Mouse (Mus musculus): ENCODE results near the gene Grid1.

The Grid1 gene

GRCm38 (mm10) chr14:34916315-34916714 lies 96.4 kb downstream of the Grid1 start:
- DNase-seq (ENCODE audit: low spot score in 2 of 2): no peak

- no peak for DNase-seq (ENCODE audit: low spot score in 2 of 2)
Measured at GRCm38 (mm10) chr14:34917111-34917510, 97.2 kb downstream of the Grid1 start.

DNA sequence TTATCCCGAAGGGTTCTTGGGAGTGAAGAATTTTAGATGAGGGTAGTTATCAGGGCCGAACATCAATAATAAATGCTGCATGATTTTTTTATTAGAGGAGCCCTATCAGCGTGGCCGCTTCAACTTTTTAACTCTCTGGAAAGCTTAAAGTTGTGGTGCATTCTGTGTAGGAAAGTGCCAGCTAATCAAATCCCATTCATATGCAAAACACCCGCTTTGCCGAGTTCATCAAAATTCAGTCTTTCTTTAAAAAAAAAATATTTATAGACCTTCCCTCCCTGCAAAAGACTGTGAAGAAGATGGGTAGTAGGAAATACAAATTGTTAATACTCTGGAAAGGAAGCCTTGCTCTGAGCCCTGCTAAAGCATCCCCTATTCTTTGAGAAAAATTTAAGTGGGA lies 99.3 kb downstream of the Grid1 start:
- no peak for DNase-seq (ENCODE audit: low spot score in 2 of 2)

DNA sequence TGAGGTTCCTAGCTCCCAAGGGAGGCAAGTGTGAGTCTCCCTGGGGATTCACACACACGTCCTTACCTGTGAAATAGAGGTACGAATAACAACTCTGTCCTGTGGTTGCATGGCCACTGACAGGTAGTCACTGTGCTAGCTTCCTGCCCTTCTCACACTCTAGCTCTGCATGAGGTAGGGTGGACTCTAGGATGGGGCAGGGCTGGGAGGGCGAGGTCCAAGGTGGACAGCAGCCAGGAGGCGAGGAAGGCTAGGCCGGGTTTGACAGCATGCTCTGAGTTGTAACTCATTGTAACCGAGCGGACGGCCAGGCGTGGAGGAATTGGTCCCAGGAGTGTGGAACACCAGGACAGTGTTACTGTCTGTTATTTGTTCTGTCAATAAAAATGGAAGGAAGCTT lies 101.4 kb downstream of the Grid1 start:
- no peak for DNase-seq (ENCODE audit: low spot score in 2 of 2)

- no peak for DNase-seq (ENCODE audit: low spot score in 2 of 2)
Measured at GRCm38 (mm10) chr14:34925021-34925420, 105.1 kb downstream of the Grid1 start.

DNA sequence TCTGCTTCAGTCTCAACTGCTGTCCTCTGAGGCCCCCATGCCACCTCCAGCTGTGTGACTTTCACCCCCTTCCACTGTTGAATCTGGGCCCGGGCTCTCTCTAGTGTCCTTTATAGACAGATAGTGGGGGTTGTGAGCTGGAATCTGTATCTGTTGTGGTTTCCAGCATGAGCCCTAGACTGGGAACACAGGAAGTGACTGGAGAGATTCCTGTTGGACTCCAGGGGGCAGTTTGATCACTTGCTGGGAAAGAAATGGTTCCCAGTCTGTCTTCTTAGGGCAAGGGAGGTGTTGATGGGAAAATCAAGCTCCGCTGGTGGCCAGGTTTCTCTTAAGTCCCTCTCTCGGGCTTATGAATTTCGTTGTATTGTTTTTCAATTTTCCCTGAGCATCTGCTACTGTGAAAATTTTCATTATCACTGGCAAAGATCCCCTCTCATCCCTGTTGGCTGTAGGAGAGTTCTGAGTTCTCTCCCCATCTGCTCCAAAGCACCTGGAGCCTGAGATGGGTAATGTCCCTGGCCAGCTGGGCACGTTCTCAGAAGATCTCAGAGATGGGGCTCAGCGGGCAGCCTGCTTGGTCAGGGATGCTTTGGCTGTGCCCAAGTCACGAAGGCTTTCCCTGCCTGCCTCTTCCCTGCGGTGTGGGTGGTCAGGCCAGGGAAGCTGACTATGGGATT lies 110.3 kb downstream of the Grid1 start:
- no peak for DNase-seq (ENCODE audit: low spot score in 2 of 2)

DNA sequence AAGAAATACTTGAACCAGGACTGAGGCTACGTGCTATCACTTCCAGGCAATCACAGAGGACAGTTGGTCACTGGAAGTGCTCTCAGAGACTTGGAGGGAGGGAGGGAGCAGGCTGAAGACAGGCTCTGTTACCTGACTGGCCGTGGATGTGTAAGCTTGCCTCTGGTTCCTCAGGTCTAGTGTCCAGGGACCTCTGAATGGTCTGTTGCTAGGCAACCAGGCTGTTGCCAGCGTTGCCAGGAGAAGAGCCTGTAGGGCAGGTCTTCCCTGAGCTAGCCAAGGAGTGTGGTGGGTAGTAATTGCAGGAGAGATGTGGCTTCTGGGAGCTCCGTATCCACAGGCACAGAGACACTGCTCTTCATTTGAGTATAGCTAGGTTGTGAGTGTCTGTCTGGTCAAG lies 113.3 kb downstream of the Grid1 start:
- DNase-seq (ENCODE audit: low spot score in 2 of 2): no peak

GRCm38 (mm10) chr14:34936192-34936770 lies 116.4 kb downstream of the Grid1 start:
- DNase-seq (ENCODE audit: low spot score in 2 of 2): no peak

GRCm38 (mm10) chr14:34944390-34944979 lies 124.6 kb downstream of the Grid1 start:
- DNase-seq (ENCODE audit: low spot score in 2 of 2): no peak

DNA sequence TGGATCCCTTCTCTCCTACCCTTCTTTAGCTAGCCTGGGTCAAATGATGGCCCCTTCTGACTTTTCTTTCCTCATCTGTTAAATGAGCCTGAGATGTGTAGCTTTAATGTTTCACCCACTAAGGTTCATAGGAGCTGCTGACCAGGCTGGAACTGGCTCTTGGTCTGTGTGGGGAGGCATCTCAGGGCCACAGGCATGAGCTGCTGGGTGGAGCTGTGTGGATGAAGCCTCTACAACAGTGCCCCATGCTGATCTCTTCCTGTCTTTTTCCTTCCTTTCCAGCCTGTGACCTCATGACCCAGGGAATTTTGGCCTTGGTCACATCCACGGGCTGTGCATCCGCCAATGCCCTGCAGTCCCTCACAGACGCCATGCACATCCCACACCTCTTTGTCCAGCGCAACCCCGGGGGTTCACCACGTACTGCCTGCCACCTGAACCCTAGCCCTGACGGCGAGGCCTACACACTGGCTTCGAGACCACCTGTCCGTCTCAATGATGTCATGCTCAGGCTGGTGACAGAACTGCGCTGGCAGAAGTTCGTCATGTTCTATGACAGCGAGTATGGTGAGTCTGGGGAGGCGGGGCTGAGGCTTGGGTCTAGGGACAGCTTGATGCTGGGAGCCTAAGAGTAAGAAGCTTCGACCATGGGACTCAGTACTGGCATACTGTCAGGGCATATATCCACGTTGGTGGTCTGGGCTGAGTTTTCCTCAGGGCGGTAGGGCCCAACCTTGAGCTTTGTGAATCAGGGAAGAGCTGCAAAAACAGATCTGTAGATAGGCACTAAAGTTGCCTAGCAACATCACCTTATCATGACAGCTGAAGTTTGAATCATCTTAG lies 125.8 kb downstream of the Grid1 start:
- no peak for DNase-seq (ENCODE audit: low spot score in 2 of 2)

DNA sequence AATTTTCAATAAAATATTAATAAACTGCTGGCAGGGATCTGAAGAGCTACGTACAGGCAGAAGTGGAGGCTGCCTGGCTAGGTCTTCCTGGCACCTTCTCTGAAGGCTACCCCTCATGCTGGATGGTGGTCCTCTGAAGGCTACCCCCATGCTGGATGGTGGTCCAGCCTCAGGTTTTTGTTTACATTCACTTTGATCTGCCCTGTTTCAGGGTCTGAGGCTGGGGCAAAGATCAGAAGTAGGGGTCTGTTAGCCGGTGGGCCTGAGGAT lies 126.3 kb downstream of the Grid1 start:
- no peak for DNase-seq (ENCODE audit: low spot score in 2 of 2)

GRCm38 (mm10) chr14:34948249-34948648 lies 128.3 kb downstream of the Grid1 start:
- DNase-seq (ENCODE audit: low spot score in 2 of 2): no peak

DNA sequence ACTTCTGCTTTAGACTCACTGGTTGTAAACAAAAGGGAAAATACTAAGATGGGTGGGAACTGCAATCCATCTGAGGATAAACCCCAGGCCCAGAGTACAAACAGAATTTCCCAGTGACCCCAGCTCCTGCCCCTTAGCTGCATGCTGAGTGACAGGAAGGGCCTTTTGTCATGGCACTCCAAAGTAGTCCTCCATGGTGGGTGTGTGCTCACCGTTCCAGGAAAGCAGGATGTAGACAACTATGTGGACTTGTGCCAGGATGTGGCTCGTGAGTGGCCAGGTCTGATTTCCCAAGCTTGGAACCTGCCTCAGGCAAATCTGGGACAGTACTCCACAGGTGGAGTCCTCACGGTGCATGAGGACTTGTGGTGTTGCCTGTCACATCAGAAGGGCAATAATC lies 132.4 kb downstream of the Grid1 start:
- no peak for DNase-seq (ENCODE audit: low spot score in 2 of 2)

DNA sequence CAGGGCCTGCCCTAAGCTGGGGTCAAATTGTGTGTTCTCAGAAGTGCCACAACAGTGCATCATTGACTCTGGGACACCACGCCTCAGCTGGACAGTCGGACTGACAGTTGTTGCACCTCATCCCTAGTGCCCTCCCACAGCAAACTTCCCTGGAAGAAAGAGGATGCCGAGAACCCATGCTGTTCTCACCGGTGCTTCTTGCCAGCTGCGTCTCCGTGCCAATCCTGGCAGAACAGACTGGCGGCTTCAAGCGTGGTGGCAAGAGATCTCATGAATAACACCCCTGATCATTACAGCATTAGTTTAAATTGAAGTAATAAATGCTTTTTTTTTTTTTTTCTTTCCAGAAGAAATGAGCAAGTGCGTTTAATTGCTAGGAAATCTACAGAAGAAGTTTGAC lies 133.7 kb downstream of the Grid1 start:
- no peak for DNase-seq (ENCODE audit: low spot score in 2 of 2)

DNA sequence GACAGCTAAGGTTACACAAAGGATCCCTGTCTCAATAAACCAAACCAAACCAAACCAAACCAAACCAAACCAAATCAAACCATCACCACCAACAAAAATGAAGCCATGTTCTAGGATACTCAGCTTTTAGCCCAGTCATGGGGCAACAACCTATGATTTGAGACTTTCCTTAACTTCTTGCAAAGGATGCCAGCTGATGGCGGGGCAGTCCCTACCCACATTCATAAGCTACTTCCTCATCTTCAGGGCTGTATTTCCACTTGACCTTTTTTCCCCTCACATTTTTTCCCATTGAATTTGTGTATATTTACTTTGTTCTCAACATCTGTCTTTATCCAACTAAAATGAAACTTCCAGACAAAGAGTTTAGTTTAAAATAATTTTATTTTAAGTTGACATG lies 135.8 kb downstream of the Grid1 start:
- no peak for DNase-seq (ENCODE audit: low spot score in 2 of 2)

DNA sequence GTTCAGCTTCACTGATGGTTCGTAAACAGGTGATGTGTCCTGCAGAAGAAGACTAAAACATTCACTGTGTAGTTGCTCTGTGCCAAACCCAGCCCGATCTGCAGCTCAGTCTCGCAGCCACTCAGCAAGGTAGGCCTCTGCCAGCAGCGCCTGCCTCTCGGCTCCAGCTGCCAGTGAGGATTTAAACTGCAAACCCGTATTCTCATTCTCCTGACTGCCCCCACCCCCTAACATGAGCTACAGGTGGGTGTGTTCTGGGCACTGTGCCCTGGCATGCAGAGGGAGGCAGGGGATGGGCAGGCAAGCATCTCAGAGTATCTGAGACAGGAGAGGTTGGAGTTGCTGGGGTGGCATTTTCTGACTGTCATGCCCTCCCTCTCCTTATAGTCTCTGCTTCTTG lies 140.3 kb downstream of the Grid1 start:
- no peak for DNase-seq (ENCODE audit: low spot score in 2 of 2)

GRCm38 (mm10) chr14:34963616-34964168 lies 143.8 kb downstream of the Grid1 start:
- no peak for DNase-seq (ENCODE audit: low spot score in 2 of 2)

DNA sequence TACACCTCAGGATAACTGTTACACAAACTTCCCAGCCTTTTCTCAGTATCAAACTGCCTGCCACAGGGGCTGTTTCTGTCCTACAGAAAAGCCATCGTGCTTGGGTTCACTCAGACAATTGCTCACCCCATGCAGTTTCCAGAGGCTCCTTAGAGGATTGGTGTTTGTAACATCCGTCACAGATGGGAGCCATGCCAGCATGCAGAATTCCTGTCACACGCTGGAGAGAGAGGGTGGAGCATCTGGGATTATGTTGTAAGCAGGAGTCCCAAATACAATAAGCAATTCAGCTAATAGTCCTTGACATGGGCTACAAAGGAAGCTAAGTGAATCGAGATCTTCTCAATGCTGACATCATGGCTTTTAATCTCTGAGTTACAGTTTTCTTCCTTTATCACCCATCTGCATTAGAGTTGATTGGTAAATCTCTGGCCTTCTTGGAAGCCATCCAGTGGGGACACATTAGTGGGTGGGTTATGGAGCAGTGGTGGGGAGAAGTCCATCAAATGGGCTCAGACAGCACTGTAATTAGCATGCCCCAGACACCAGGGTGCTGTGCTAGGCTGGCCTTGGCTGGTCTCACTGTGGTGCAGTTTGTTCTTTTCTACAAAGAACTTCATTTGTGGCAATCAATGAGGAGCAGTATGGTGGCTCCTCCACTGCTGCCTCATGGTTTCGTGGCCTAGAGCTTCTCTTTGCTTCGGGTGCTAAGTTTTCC lies 149.4 kb downstream of the Grid1 start:
- no peak for DNase-seq (ENCODE audit: low spot score in 2 of 2)

DNA sequence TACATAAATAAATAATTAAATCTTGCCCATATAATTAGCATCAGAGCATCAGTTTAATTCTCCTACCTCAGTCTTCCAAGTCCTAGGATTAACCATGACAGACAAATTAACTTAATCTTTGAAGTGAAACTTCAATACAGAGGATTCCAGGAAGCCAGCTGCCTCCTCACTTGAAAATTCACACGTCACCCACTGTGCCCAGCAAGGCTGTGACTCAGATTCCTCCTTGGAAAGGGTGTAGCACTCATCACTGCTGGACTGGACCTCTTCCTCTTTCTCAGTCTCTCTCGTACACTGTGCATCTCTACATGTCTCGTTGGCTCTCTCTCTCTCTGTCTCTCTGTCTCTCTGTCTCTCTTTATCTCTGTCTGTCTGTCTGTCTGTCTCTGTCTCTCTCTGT lies 153.0 kb downstream of the Grid1 start:
- no peak for DNase-seq (ENCODE audit: low spot score in 2 of 2)

GRCm38 (mm10) chr14:34980756-34981155 lies 160.8 kb downstream of the Grid1 start:
- DNase-seq (ENCODE audit: low spot score in 2 of 2): no peak

DNA sequence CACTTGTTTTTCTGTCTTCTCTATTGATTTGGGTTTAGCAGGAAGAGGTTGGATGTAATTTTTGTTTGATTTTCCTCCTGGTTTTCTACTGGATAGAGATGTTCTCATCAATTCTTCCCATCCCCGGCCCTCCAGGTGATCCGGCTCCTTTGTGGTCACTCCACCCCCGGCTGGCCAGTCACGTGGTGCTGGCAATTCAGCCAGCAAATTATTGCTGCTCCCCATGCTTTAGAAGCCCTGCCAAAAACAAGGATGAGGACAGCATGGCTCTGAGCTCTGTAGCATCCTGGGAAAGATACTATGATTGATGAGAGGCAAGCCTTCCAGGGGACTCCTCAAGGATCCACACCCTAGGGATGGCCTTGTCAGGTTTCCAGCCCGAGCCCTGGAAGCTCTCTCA lies 169.2 kb downstream of the Grid1 start:
- DNase-seq (ENCODE audit: low spot score in 2 of 2): no peak

DNA sequence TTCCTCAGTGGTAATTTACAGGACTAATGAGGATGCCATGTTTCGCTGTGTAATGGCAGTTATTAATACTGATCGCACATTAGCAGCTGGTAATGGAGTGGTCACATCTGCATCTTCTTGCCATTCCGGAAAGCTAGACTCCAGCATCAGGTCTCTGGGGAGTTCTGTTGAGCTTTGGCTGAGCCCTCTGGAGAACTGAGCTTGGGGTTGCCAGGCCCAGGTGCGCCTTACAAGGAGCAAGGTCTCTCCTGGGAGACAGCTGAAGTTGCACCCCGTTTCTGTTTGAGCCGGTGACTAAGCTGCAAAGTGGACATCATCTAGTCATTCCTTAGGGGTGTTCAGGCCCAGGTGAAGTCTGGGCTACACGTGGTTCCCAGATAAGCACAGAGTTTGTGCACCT lies 186.8 kb downstream of the Grid1 start:
- no peak for DNase-seq (ENCODE audit: low spot score in 2 of 2)

All from spleen, postnatal 4 days (tissue).